ENCODE assay signal across 16 mouse cellular contexts in genomic region chr16:4272254-4272653, GRCm38 (mm10). TPM values are rescaled to one million over a fixed set of nuclear protein-coding genes. Genes with fewer than 3 reads are reported as not detected.
DNase-seq lines count a peak whose midpoint lies in the region; ATAC-seq and TF ChIP-seq lines count a peak whose summit lies in the region.
"Had no signal": no experiment of that assay in that cellular context is flagged by ENCODE, and none has a peak within 500 bp of the region (broad histone marks: within the 10 kb centered on the region; RNA-seq: fewer than 3 reads in every experiment).

No protein-coding gene starts in this region.

- H3K27ac ChIP-seq in kidney, postnatal 0 days: no peak overlapping the region
- H3K27ac ChIP-seq in kidney, embryonic 15.5 days: no peak overlapping the region
- H3K27ac ChIP-seq in CH12.LX (ENCODE audit: insufficient read depth, low read depth): no peak overlapping the region
- no peak overlapping the region for H3K27ac ChIP-seq in bone marrow, adult 2 months (ENCODE audit: control insufficient read depth, insufficient read depth, low read depth, low read length, poor library complexity)
- no peak overlapping the region for H3K27ac ChIP-seq in small intestine, adult 2 months (ENCODE audit: insufficient read depth, low read depth, low read length)
- H3K27ac ChIP-seq: left cerebral cortex, adult 2 months had no signal

- dilution Hi-C loops in CH12.LX (cut with MboI; ENCODE audit: extremely low pct_ligation_motif_present, extremely low pct_unique_long_range_greater_than_20kb, low sequenced_read_pairs): no loop called here

- 82% methylated on average over 3 of the region's 3 CpGs for WGBS in kidney, postnatal 0 days
- 87% methylated on average over 3 of the region's 3 CpGs for WGBS in kidney, embryonic 15.5 days
- WGBS in bone marrow, adult 2 months: 63% methylated on average over 3 of the region's 3 CpGs
- 44% methylated on average over 3 of the region's 3 CpGs for WGBS in small intestine, adult 2 months

- peak; percentile 55 for TF ChIP-seq POLR2A in CH12.LX (IDR thresholded peaks at IDR 0.05; ENCODE audit: low read depth, low read length)
- no peak for TF ChIP-seq POLR2A in bone marrow, adult 2 months (IDR thresholded peaks at IDR 0.05; ENCODE audit: borderline replicate concordance, control insufficient read depth, low read depth, low read length)
- TF ChIP-seq POLR2A in small intestine, adult 2 months (IDR thresholded peaks at IDR 0.05; ENCODE audit: low read depth, low read length): no peak

- peak; percentile 59 for TF ChIP-seq RAD21 in CH12.LX (IDR thresholded peaks at IDR 0.05; ENCODE audit: low read depth, low read length)

- 0 out of 2 replicates have a peak, but pooled peaks have one; percentile 34 for ATAC-seq in kidney, postnatal 0 days (replicated peaks; ENCODE audit: low FRiP score, low read depth)
- ATAC-seq in kidney, embryonic 15.5 days (replicated peaks; ENCODE audit: low FRiP score): no peak
- ATAC-seq: forebrain, embryonic 14.5 days; inflammation-experienced regulatory T-cells, adult 6 months; midbrain, embryonic 16.5 days had no signal

- in situ Hi-C loops in CH12.LX (cut with MboI; ENCODE audit: low pct_ligation_motif_present, low pct_unique_long_range_greater_than_20kb, low sequenced_read_pairs): no loop called here

- no peak overlapping the region for H3K9ac ChIP-seq in kidney, postnatal 0 days (ENCODE audit: low read depth, low read length)
- H3K9ac ChIP-seq in kidney, embryonic 15.5 days: no peak overlapping the region
- no peak overlapping the region for H3K9ac ChIP-seq in CH12.LX (ENCODE audit: insufficient read depth, low read depth)

- TF ChIP-seq EP300 in CH12.LX (IDR thresholded peaks at IDR 0.05; ENCODE audit: low read length): no peak

- peak; percentile 28; the same call in 1 of the 2 replicates for TF ChIP-seq CTCF in kidney, postnatal 0 days (IDR thresholded peaks at IDR 0.05; ENCODE audit: low read depth)
- peak in 1 of 2 experiments; percentile 69; a peak in 2 of 4 replicates for TF ChIP-seq CTCF in CH12.LX (conservative IDR thresholded peaks at IDR 0.05 in 1 of 2, IDR thresholded peaks at IDR 0.05 in 1 of 2; ENCODE audit: low read depth in 2 of 2, low read length in 2 of 2)
- peak; percentile 17; the same call in 1 of the 2 replicates for TF ChIP-seq CTCF in bone marrow, adult 2 months (IDR thresholded peaks at IDR 0.05; ENCODE audit: control insufficient read depth, insufficient read depth, low read length)
- peak; percentile 20; the same call in 1 of the 2 replicates for TF ChIP-seq CTCF in small intestine, adult 2 months (IDR thresholded peaks at IDR 0.05; ENCODE audit: extremely low read depth, insufficient read length, insufficient replicate concordance, low read depth, low read length)

- no peaks in the 10 kb centered on the region for H3K9me3 ChIP-seq in kidney, postnatal 0 days (replicated peaks; ENCODE audit: low read length)
- H3K9me3 ChIP-seq in kidney, embryonic 15.5 days (replicated peaks): no peaks in the 10 kb centered on the region
- H3K9me3 ChIP-seq in CH12.LX (replicated peaks; ENCODE audit: low read length): no peaks in the 10 kb centered on the region

- H3K27me3 ChIP-seq in kidney, postnatal 0 days (ENCODE audit: insufficient read depth, low read length): no peaks in the 10 kb centered on the region
- H3K27me3 ChIP-seq in kidney, embryonic 15.5 days: no peaks in the 10 kb centered on the region
- no peaks in the 10 kb centered on the region for H3K27me3 ChIP-seq in CH12.LX (replicated peaks)
- H3K27me3 ChIP-seq in small intestine, adult 2 months (ENCODE audit: control insufficient read depth, insufficient read depth, low read length): no peaks in the 10 kb centered on the region

- H3K79me2 ChIP-seq in CH12.LX (replicated peaks; ENCODE audit: control insufficient read depth, extremely low read depth, insufficient read depth, poor library complexity, severe bottlenecking): no peaks in the 10 kb centered on the region

- no peak overlapping the region for H3K4me3 ChIP-seq in kidney, postnatal 0 days (replicated peaks; ENCODE audit: low read depth, low read length)
- H3K4me3 ChIP-seq in kidney, embryonic 15.5 days (replicated peaks): no peak overlapping the region
- no peak overlapping the region for H3K4me3 ChIP-seq in CH12.LX (replicated peaks in 1 of 3; ENCODE audit: low read depth in 2 of 3, low read length in 2 of 3, poor library complexity in 1 of 3)
- no peak overlapping the region for H3K4me3 ChIP-seq in bone marrow, adult 2 months (replicated peaks; ENCODE audit: control insufficient read depth, low read depth, low read length)
- no peak overlapping the region for H3K4me3 ChIP-seq in small intestine, adult 2 months (ENCODE audit: low read depth, low read length)
- H3K4me3 ChIP-seq: left cerebral cortex, adult 2 months had no signal

- no peaks in the 10 kb centered on the region for H3K36me3 ChIP-seq in kidney, postnatal 0 days (ENCODE audit: insufficient read depth, low read length)
- no peaks in the 10 kb centered on the region for H3K36me3 ChIP-seq in kidney, embryonic 15.5 days
- H3K36me3 ChIP-seq in CH12.LX (replicated peaks in 1 of 2; ENCODE audit: control insufficient read depth in 1 of 2, insufficient read depth in 1 of 2, low read length in 1 of 2): no peaks in the 10 kb centered on the region
- H3K36me3 ChIP-seq in small intestine, adult 2 months (ENCODE audit: control insufficient read depth, insufficient read depth, low read length): no peaks in the 10 kb centered on the region

- 0 out of 2 replicates have a peak, but pooled peaks cover 5% of the 10 kb centered on the region for H3K4me1 ChIP-seq in kidney, postnatal 0 days (replicated peaks; ENCODE audit: insufficient read depth, low read length)
- peaks cover 42% of the 10 kb centered on the region for H3K4me1 ChIP-seq in kidney, embryonic 15.5 days
- peaks cover 10 to 22% of the 10 kb centered on the region in 2 experiments for H3K4me1 ChIP-seq in CH12.LX (ENCODE audit: control insufficient read depth in 1 of 2, insufficient read depth in 2 of 2)
- peaks cover 3% of the 10 kb centered on the region; the same call in 1 of the 2 replicates for H3K4me1 ChIP-seq in bone marrow, adult 2 months (ENCODE audit: control insufficient read depth, insufficient read depth, low read length)
- H3K4me1 ChIP-seq in small intestine, adult 2 months (ENCODE audit: control insufficient read depth, insufficient read depth, insufficient read length, low read length): peaks cover 4% of the 10 kb centered on the region

- no peak overlapping the region for H3K4me2 ChIP-seq in kidney, postnatal 0 days (ENCODE audit: low read length)
- no peak overlapping the region for H3K4me2 ChIP-seq in kidney, embryonic 15.5 days
- H3K4me2 ChIP-seq in CH12.LX (ENCODE audit: insufficient read depth, low read depth, poor library complexity, severe bottlenecking): no peak overlapping the region

- DNase-seq in kidney, postnatal 0 days (ENCODE audit: low spot score): peak; percentile 18
- DNase-seq in CH12.LX (ENCODE audit: extremely low read depth): peak; percentile 77
- DNase-seq in layer of hippocampus, postnatal 14 days (ENCODE audit: low spot score in 2 of 2): no peak
- no peak for DNase-seq in adrenal gland, adult 18-20 months (ENCODE audit: low spot score in 2 of 2)
- DNase-seq: adrenal gland, adult 8-10 months; gastrocnemius, postnatal 14 days; kidney, postnatal 14 days; lung, postnatal 14 days; retina, postnatal 1 day had no signal

TF ChIP-seq in CH12.LX, 34 proteins besides CTCF, POLR2A, EP300 and RAD21:
- TF ChIP-seq MYC (IDR thresholded peaks at IDR 0.05; ENCODE audit: low read depth, low read length) (no peak), ELF1 (IDR thresholded peaks at IDR 0.05; ENCODE audit: low read depth, low read length) (peak; percentile 48; the same call in 1 of the 2 replicates), TBP (conservative IDR thresholded peaks at IDR 0.05; ENCODE audit: low read depth, low read length) (0 out of 2 replicates have a peak, but pooled peaks have one; percentile 34), SMC3 (IDR thresholded peaks at IDR 0.05; ENCODE audit: low read depth, low read length) (peak; percentile 59)

RNA-seq across cellular contexts. Expression of gene Crebbp, which starts 58.5 kb away (rescaled TPM):
- 28.8 and 29.9 TPM in 2 replicates for polyA plus RNA-seq in kidney, postnatal 0 days (2015; fragmentation: Nextera tagmentation; extraction: Ambion mirVana)
- 34.1 and 35.1 TPM in 2 replicates for polyA plus RNA-seq in kidney, embryonic 15.5 days (2015; fragmentation: Nextera tagmentation; extraction: Ambion mirVana)
- total RNA-seq in CH12.LX (2012; rRNA removed) (16.8 and 18.8 TPM in 2 replicates), CH12.LX (2014; rRNA removed) (4.4 and 5.4 TPM in 2 replicates)
- polyA plus RNA-seq in CH12.LX (2012; ENCODE audit: insufficient read length, low read depth): 14.7 and 16.9 TPM in 2 replicates
- 25.9 and 42.5 TPM in 2 replicates for polyA plus RNA-seq in bone marrow, adult 2 months (2011; ENCODE audit: insufficient read depth, insufficient read length, low replicate concordance, missing spikeins)
- polyA plus RNA-seq in small intestine, adult 2 months (2012; rRNA removed): 17.0 and 39.3 TPM in 2 replicates
- 10 to 100 TPM; 80.4 to 86.4 TPM for total RNA-seq in layer of hippocampus, postnatal 14 days (2021)
- 10 to 100 TPM; 55.0 to 56.0 TPM for total RNA-seq in adrenal gland, adult 18-20 months (2021)

Comparison
In these comparisons a context has a peak if more than half of its experiments do, and no peak if none do; other contexts are left out.
1. DNase-seq: peak in kidney, postnatal 0 days (single experiment) and CH12.LX (single experiment); none in layer of hippocampus, postnatal 14 days (0 of 2) and adrenal gland, adult 18-20 months (0 of 2).